Mouse (Mus musculus): ENCODE results near the gene Cfap61. TPM values are rescaled to one million over a fixed set of nuclear protein-coding genes. Genes with fewer than 3 reads are reported as not detected.

Gene Cfap61
- total and polyA plus RNA-seq, 3 experiments: 0.13 TPM; not detected in 2

Other genes starting within 250 kb of the Cfap61 start
- gene Naa20, start 32.7 kb upstream of the Cfap61 start, total RNA-seq (2012; rRNA removed): 84.1 and 88.1 TPM in 2 replicates
- 10 to 100 TPM in 1 of 2 experiments, not detected in 1; 86.3 TPM for gene Naa20, start 32.7 kb upstream of the Cfap61 start, polyA plus RNA-seq (2012; ENCODE audit: insufficient read depth in 1 of 2, insufficient read length in 2 of 2, low read depth in 1 of 2, low replicate concordance in 2 of 2, missing spikeins in 1 of 2)
- 26.9 and 30.3 TPM in 2 replicates for gene Crnkl1, start 230 bp downstream of the Cfap61 start, total RNA-seq (2012; rRNA removed)
- 100 to 1,000 TPM in 1 of 2 experiments, 10 to 100 TPM in 1; 23.8 to 297 TPM for gene Crnkl1, start 230 bp downstream of the Cfap61 start, polyA plus RNA-seq (2012; ENCODE audit: insufficient read depth in 1 of 2, insufficient read length in 2 of 2, low read depth in 1 of 2, low replicate concordance in 2 of 2, missing spikeins in 1 of 2)

Data from MEL (cell line).